Mouse (Mus musculus): ENCODE data around the gene Nudt13. TPM values are rescaled to one million over a fixed set of nuclear protein-coding genes. Genes with fewer than 3 reads are reported as not detected.

Nudt13 gene
- polyA plus RNA-seq, 1 experiment from 2014 or later: 10.0 TPM

DNA sequence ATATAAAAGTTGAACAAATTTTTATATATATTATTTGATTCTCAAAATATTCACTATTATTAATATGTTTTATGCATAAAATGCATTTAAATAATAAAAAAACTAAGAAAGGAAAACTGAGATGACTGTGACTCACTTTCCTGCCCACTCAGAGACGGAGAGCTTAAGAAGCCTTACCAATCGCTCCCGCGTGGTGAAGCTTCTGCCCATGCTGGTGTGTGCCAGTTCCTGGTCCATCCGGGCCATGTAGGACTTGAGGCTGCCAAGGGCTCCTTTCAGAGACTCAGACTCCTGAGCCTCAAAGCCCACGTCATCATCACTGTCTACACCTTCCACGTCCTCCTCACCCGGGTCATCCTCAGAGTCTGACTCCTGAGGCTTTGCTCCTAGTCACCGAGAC, 29.7 kb downstream of the Nudt13 start:
- ATAC-seq (replicated peaks; ENCODE audit: low FRiP score) (no peak), DNase-seq (ENCODE audit: low spot score) (no peak)
- H3K27me3 ChIP-seq (replicated peaks; ENCODE audit: control insufficient read depth, insufficient read depth, low read length): no peaks in the 10 kb centered on the region
- no peak overlapping the region for H3K9ac ChIP-seq (ENCODE audit: low read depth, low read length)
- H3K4me1 ChIP-seq (replicated peaks; ENCODE audit: control insufficient read depth, insufficient read depth, low read length): no peaks in the 10 kb centered on the region
- no peak overlapping the region for H3K4me2 ChIP-seq
- H3K9me3 ChIP-seq (ENCODE audit: control insufficient read depth, low read length): no peaks in the 10 kb centered on the region
- peaks cover 44% of the 10 kb centered on the region for H3K36me3 ChIP-seq (ENCODE audit: control insufficient read depth, insufficient read depth, low read length)
- WGBS: 96% methylated on average over 9 of the region's 9 CpGs
- H3K27ac ChIP-seq (ENCODE audit: low read depth, low read length): no peak overlapping the region
- H3K4me3 ChIP-seq (ENCODE audit: low read depth, low read length): no peak overlapping the region

DNA sequence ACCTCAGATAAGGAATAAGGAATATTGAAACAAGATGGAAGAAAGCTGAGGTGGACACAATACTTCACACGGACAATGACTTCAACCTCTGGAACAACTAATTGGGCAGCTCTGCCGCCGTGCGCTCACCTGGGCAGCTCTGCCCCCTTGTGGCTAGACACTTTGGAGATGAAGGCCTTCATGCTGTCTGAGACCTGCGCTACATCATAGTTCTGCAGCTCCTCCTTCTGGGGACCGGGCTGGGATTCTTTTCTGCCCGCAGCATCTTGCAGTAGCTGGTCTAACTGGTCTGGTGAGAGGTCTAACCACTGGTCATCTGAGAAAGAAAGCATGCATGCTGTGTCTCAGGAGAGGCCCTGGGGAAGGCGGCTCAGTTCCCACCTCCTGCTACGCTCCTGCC, 34.0 kb downstream of the Nudt13 start:
- H3K9me3 ChIP-seq (ENCODE audit: control insufficient read depth, low read length): no peaks in the 10 kb centered on the region
- DNase-seq (ENCODE audit: low spot score) (no peak), ATAC-seq (replicated peaks; ENCODE audit: low FRiP score) (no peak)
- no peak overlapping the region for H3K4me3 ChIP-seq (ENCODE audit: low read depth, low read length)
- no peak overlapping the region for H3K27ac ChIP-seq (ENCODE audit: low read depth, low read length)
- peaks cover 41% of the 10 kb centered on the region for H3K36me3 ChIP-seq (ENCODE audit: control insufficient read depth, insufficient read depth, low read length)
- no peak overlapping the region for H3K4me2 ChIP-seq
- no peaks in the 10 kb centered on the region for H3K4me1 ChIP-seq (replicated peaks; ENCODE audit: control insufficient read depth, insufficient read depth, low read length)
- H3K9ac ChIP-seq (ENCODE audit: low read depth, low read length): no peak overlapping the region
- 80% methylated on average over 9 of the region's 9 CpGs for WGBS
- no peaks in the 10 kb centered on the region for H3K27me3 ChIP-seq (replicated peaks; ENCODE audit: control insufficient read depth, insufficient read depth, low read length)

DNA sequence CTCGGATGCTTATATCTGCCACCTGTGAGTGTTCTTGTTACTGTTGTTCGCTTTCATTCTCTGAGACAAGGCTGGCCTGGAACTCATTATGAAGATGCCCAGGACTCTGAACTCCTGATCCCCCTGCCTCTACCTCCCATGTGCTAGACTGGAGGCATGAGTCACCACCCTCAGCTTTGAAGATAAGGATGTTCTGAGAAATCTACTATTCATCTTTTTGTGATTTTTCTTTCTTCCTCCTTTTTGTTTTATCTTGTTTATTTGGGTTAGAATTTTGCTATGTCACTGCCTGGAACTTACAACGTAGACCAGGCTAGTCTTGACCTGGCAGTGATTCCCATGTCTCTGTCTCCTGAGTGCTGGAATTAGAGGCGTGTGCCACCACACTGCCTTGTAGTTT, 36.8 kb downstream of the Nudt13 start:
- H3K4me2 ChIP-seq: no peak overlapping the region
- H3K36me3 ChIP-seq (ENCODE audit: control insufficient read depth, insufficient read depth, low read length): peaks cover 44% of the 10 kb centered on the region
- H3K4me1 ChIP-seq (replicated peaks; ENCODE audit: control insufficient read depth, insufficient read depth, low read length): no peaks in the 10 kb centered on the region
- ATAC-seq (replicated peaks; ENCODE audit: low FRiP score) (no peak), DNase-seq (ENCODE audit: low spot score) (no peak)
- 84% methylated on average over 4 of the region's 4 CpGs for WGBS
- H3K4me3 ChIP-seq (ENCODE audit: low read depth, low read length): no peak overlapping the region
- H3K9ac ChIP-seq (ENCODE audit: low read depth, low read length): no peak overlapping the region
- H3K9me3 ChIP-seq (ENCODE audit: control insufficient read depth, low read length): no peaks in the 10 kb centered on the region
- H3K27ac ChIP-seq (ENCODE audit: low read depth, low read length): no peak overlapping the region
- no peaks in the 10 kb centered on the region for H3K27me3 ChIP-seq (replicated peaks; ENCODE audit: control insufficient read depth, insufficient read depth, low read length)

DNA sequence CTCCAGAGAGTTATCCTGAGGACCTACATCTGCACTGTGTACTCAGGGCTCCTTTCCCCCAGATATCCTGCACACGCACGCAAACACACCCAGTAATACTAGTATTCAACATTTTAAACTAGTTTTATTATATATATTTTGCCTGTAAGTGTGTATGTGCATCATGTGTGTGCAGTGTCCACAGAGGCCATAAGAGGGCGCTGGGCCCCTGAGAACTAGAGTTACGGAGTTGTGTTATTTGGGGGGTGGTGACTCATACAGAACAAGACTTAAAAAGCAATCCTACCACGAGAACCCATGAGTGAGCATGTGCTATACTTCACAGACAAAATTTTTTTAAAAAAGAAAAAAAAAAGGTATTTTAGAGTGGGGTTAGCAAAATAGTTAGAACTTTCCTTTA, 44.9 kb downstream of the Nudt13 start:
- no peak for ATAC-seq (replicated peaks; ENCODE audit: low FRiP score)
- 95% methylated on average over 5 of the region's 5 CpGs for WGBS
- peaks cover 35% of the 10 kb centered on the region for H3K36me3 ChIP-seq (ENCODE audit: control insufficient read depth, insufficient read depth, low read length)

DNA sequence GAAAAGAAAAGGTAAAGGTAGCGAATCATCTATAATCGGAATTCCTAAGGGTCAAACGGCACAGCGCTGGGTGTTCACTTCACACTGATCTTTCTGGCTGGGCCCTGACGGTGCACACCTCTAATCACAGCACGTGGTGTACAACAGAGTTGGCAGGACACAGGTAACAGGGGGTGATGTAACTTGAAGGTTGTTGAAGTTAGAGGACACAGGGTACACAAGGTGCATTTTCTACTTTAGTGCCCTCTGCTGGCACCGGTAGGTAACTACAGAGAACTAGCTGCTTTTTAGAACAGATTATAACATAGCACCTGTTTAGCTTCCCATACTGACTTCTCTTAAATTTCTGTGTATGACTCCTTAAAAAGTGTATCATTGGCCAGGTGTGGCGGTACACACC, 45.7 kb downstream of the Nudt13 start:
- H3K4me1 ChIP-seq (replicated peaks; ENCODE audit: control insufficient read depth, insufficient read depth, low read length): no peaks in the 10 kb centered on the region
- ATAC-seq (replicated peaks; ENCODE audit: low FRiP score): 0 out of 2 replicates have a peak, but pooled peaks have one; percentile 47
- WGBS: 83% methylated on average over 8 of the region's 8 CpGs
- H3K4me2 ChIP-seq: no peak overlapping the region
- H3K27me3 ChIP-seq (replicated peaks; ENCODE audit: control insufficient read depth, insufficient read depth, low read length): no peaks in the 10 kb centered on the region
- H3K9me3 ChIP-seq (ENCODE audit: control insufficient read depth, low read length): no peaks in the 10 kb centered on the region
- no peak overlapping the region for H3K9ac ChIP-seq (ENCODE audit: low read depth, low read length)
- DNase-seq (ENCODE audit: low spot score): no peak
- peaks cover 32% of the 10 kb centered on the region for H3K36me3 ChIP-seq (ENCODE audit: control insufficient read depth, insufficient read depth, low read length)
- H3K4me3 ChIP-seq (ENCODE audit: low read depth, low read length): no peak overlapping the region
- H3K27ac ChIP-seq (ENCODE audit: low read depth, low read length): no peak overlapping the region

More for the DNA sequence above, 44.9 kb downstream of the Nudt13 start:
- no peaks in the 10 kb centered on the region for H3K4me1 ChIP-seq (replicated peaks; ENCODE audit: control insufficient read depth, insufficient read depth, low read length)
- H3K27ac ChIP-seq (ENCODE audit: low read depth, low read length): no peak overlapping the region
- no peaks in the 10 kb centered on the region for H3K27me3 ChIP-seq (replicated peaks; ENCODE audit: control insufficient read depth, insufficient read depth, low read length)
- H3K9me3 ChIP-seq (ENCODE audit: control insufficient read depth, low read length): no peaks in the 10 kb centered on the region
- H3K9ac ChIP-seq (ENCODE audit: low read depth, low read length): no peak overlapping the region
- DNase-seq (ENCODE audit: low spot score): no peak
- no peak overlapping the region for H3K4me3 ChIP-seq (ENCODE audit: low read depth, low read length)
- H3K4me2 ChIP-seq: no peak overlapping the region

DNA sequence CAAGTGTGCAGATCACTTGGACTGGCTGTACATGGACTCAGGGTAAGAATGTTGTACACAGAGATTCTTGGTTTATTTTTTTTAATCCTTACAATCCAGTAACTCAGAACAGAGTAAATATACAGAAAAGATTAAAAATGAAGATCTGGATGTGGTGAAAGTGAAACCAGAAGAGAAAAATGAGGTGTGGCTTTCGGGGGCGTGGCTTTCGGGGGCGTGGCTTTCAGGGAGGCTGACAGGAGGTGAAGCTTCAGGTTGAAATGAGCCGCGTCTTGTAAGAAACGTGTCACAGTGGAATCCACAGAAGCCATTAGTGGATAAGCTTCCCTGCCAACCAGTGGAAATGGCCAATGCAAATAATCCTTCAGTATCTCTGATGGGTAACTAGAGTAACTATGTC, 46.4 kb downstream of the Nudt13 start:
- ATAC-seq (replicated peaks; ENCODE audit: low FRiP score): no peak
- no peak for DNase-seq (ENCODE audit: low spot score)
- Histone ChIP-seq H3K4me2 (peak overlapping the region; percentile 34; the same call in 1 of the 2 replicates), H3K4me1 (replicated peaks; ENCODE audit: control insufficient read depth, insufficient read depth, low read length) (no peaks in the 10 kb centered on the region), H3K36me3 (ENCODE audit: control insufficient read depth, insufficient read depth, low read length) (peaks cover 30% of the 10 kb centered on the region), H3K9me3 (ENCODE audit: control insufficient read depth, low read length) (no peaks in the 10 kb centered on the region), H3K9ac (ENCODE audit: low read depth, low read length) (no peak overlapping the region), H3K27ac (ENCODE audit: low read depth, low read length) (no peak overlapping the region), H3K4me3 (ENCODE audit: low read depth, low read length) (no peak overlapping the region), H3K27me3 (replicated peaks; ENCODE audit: control insufficient read depth, insufficient read depth, low read length) (no peaks in the 10 kb centered on the region)
- WGBS: 70% methylated on average over 7 of the region's 7 CpGs

DNA sequence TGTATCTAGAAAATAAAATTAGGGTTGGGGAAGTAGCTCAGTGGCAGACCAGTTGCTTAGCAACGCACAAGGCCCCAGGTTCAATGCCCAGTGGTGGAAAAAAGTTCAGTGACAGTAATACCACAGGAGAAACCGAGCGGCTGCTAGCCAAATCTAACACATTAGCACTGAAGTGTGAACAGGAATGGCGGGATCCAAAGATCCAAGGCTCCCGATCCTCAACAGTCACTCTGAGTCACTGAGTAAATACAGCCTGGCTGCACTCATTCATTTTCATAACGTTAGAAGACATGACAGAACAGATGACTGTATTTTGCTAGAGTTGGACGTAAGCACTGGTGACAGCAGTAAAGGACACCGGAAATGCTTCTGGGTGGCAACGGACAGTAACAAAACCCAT, 51.4 kb downstream of the Nudt13 start:
- Histone ChIP-seq H3K9ac (ENCODE audit: low read depth, low read length) (no peak overlapping the region), H3K4me3 (ENCODE audit: low read depth, low read length) (no peak overlapping the region), H3K27ac (ENCODE audit: low read depth, low read length) (no peak overlapping the region), H3K4me2 (no peak overlapping the region; the same call in 1 of the 2 replicates), H3K9me3 (ENCODE audit: control insufficient read depth, low read length) (no peaks in the 10 kb centered on the region), H3K36me3 (ENCODE audit: control insufficient read depth, insufficient read depth, low read length) (peaks cover 12% of the 10 kb centered on the region; the same call in 1 of the 2 replicates), H3K4me1 (replicated peaks; ENCODE audit: control insufficient read depth, insufficient read depth, low read length) (peaks cover 4% of the 10 kb centered on the region), H3K27me3 (replicated peaks; ENCODE audit: control insufficient read depth, insufficient read depth, low read length) (no peaks in the 10 kb centered on the region)
- no peak for ATAC-seq (replicated peaks; ENCODE audit: low FRiP score)
- DNase-seq (ENCODE audit: low spot score): no peak
- 94% methylated on average over 9 of the region's 9 CpGs for WGBS

DNA sequence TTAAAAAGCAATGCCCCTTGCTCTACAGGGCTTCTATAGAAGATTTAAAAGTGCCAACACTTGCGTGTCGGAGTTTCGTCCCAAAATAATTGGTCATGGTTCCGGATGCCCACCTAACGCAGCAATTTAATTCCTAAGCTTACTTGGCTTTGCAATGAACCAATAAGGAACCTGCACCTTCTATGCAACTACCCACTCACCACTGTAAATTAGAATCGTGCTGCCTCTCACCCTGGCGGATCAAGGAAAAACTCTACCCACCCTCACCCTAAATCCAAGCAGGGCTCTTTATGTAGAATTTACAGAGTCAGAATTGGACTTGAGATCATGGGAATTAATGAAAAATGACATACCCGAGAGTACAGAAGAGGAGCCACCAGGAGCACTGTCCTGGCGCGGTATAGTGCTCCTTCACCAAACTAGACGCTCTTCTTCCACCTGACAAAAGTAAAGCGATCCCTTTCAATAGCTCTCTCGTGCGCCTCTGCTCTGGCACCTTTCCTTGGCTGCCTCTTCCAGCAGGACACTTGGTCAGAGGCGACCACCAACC, 53.0 kb downstream of the Nudt13 start:
- 4% methylated on average over 15 of the region's 15 CpGs for WGBS
- DNase-seq (ENCODE audit: low spot score): no peak
- peaks cover 4% of the 10 kb centered on the region for H3K4me1 ChIP-seq (replicated peaks; ENCODE audit: control insufficient read depth, insufficient read depth, low read length)
- H3K27ac ChIP-seq (ENCODE audit: low read depth, low read length): peak overlapping the region; percentile 65
- H3K9ac ChIP-seq (ENCODE audit: low read depth, low read length): peak overlapping the region; percentile 90
- H3K4me2 ChIP-seq: peak overlapping the region; percentile 71
- no peaks in the 10 kb centered on the region for H3K27me3 ChIP-seq (replicated peaks; ENCODE audit: control insufficient read depth, insufficient read depth, low read length)
- H3K4me3 ChIP-seq (ENCODE audit: low read depth, low read length): peak overlapping the region; percentile 78
- peaks cover 11% of the 10 kb centered on the region; the same call in 1 of the 2 replicates for H3K36me3 ChIP-seq (ENCODE audit: control insufficient read depth, insufficient read depth, low read length)
- ATAC-seq (replicated peaks; ENCODE audit: low FRiP score): peak; percentile 64
- H3K9me3 ChIP-seq (ENCODE audit: control insufficient read depth, low read length): no peaks in the 10 kb centered on the region

DNA sequence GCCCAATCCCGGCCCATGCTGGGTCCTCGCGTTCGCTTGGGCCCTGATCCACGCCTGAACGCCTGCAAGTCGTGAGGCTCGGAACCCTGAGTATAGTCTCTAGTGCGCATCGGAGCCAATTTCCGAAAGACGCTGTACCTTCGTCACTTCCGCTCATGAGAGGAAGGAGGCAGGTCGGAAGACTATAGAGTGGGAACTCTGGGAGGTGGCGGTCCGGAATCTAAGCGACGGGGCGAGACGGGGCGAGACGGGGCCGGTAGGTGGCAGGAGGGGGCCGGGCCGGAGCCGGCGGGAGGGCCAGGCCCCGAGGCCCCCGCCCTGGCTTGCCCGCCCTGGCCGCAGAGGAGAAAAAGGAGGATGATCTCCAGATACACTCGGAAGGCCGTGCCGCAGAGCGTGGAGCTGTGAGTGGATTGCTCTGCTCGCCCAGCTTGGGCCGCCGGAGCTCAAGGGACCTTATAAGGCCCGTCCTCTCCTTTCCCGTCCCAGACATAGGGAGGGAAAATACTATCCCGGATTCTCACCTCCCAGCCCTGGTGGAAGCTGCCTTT, 53.6 kb downstream of the Nudt13 start, which contains the start of the genes Ecd and Fam149b:
Ecd (minus strand) TSS at position 131 of the 551 bp plus-strand sequence.
Fam149b (plus strand) TSS at position 172 of the 551 bp plus-strand sequence.
- WGBS: under 1% methylated on average over 42 of the region's 42 CpGs
- DNase-seq (ENCODE audit: low spot score) (peak; percentile 94), ATAC-seq (replicated peaks; ENCODE audit: low FRiP score) (peak; percentile 98)
- Histone ChIP-seq H3K27me3 (replicated peaks; ENCODE audit: control insufficient read depth, insufficient read depth, low read length) (no peaks in the 10 kb centered on the region), H3K9me3 (ENCODE audit: control insufficient read depth, low read length) (no peaks in the 10 kb centered on the region), H3K4me2 (peak within 1 kb of the TSS; percentile 80), H3K9ac (ENCODE audit: low read depth, low read length) (peak within 1 kb of the TSS; percentile 90), H3K4me1 (replicated peaks; ENCODE audit: control insufficient read depth, insufficient read depth, low read length) (peaks cover 4% of the 10 kb centered on the region), H3K27ac (ENCODE audit: low read depth, low read length) (peak within 1 kb of the TSS; percentile 65), H3K4me3 (ENCODE audit: low read depth, low read length) (peak within 1 kb of the TSS; percentile 78), H3K36me3 (ENCODE audit: control insufficient read depth, insufficient read depth, low read length) (peaks cover 12% of the 10 kb centered on the region; the same call in 1 of the 2 replicates)

Measured in liver, embryonic 11.5 days (tissue).